Mouse (Mus musculus) G1E (cell line): Measurements from ENCODE around the gene Ccdc93.

Source experiments
- CTCF ChIP-seq: IDR thresholded peaks from 2 replicates; pipeline ENCODE4 v1.5.1; 2012; ENCODE audit warnings: low read depth, low read length, inconsistent platforms, mixed read lengths
- GATA1 ChIP-seq: IDR thresholded peaks from 2 replicates; pipeline ENCODE4 v1.6.1; 2012; ENCODE audit warnings: borderline replicate concordance, low read length, inconsistent platforms, mixed read lengths
- GATA2 ChIP-seq: IDR thresholded peaks from 2 replicates; pipeline ENCODE4 v1.6.1; 2012; ENCODE audit warnings: low read depth, low read length, inconsistent platforms, borderline replicate concordance
- POLR2AphosphoS5 ChIP-seq: IDR thresholded peaks from 2 replicates; pipeline ENCODE4 v1.6.1; 2012; ENCODE audit warnings: low read depth, low read length, inconsistent platforms; ENCODE audit not compliant: insufficient replicate concordance

- no peak for TF ChIP-seq CTCF
- no peak for TF ChIP-seq GATA1
- TF ChIP-seq POLR2AphosphoS5: no peak
- no peak for TF ChIP-seq GATA2
Measured at GRCm38 (mm10) chr1:121529286-121529685, 98.4 kb downstream of the Ccdc93 start.
